Mouse (Mus musculus) kidney, embryonic 14.5 days (tissue): Measurements from ENCODE around the gene Lmf2. TPM values are rescaled to one million over a fixed set of nuclear protein-coding genes. Genes with fewer than 3 reads are reported as not detected.
A peak's percentile ranks its signal among the peaks of the same experiment; 100 is the strongest.

ENCODE experiments used
- ATAC-seq: fragments of 200-750 bp; cut with Nextera tagmentation; 2 replicates; pipeline ENCODE4 v1.8.0; 2017; ENCODE audit warnings: moderate number of reproducible peaks, mild to moderate bottlenecking, moderate TSS enrichment, moderate library complexity; ENCODE audit not compliant: low FRiP score, low TSS enrichment
- H3K27ac ChIP-seq: fragments of 300-500 bp; sonication (generic); 2 replicates; pipeline ENCODE4 v1.5.1; 2014; ENCODE audit warnings: low read depth, mild to moderate bottlenecking, low read length, moderate library complexity, mixed read lengths
- H3K27me3 ChIP-seq: fragments of 300-500 bp; sonication (generic); 2 replicates; pipeline ENCODE4 v1.6.1; 2014; ENCODE audit warnings: mild to moderate bottlenecking, low read length; ENCODE audit not compliant: control insufficient read depth, insufficient read depth
- H3K36me3 ChIP-seq: fragments of 300-500 bp; sonication (generic); 2 replicates; pipeline ENCODE4 v1.6.1; 2014; ENCODE audit warnings: low read length, mixed read lengths; ENCODE audit not compliant: control insufficient read depth, insufficient read depth
- H3K4me1 ChIP-seq: fragments of 300-500 bp; sonication (generic); 2 replicates; pipeline ENCODE4 v1.6.1; 2014; ENCODE audit warnings: low read length, mixed read lengths; ENCODE audit not compliant: control insufficient read depth, insufficient read depth
- H3K4me2 ChIP-seq: fragments of 300-500 bp; sonication (generic); replicated peaks from 2 replicates; pipeline ENCODE4 v1.6.1; 2014; ENCODE audit warnings: low read depth, mild to moderate bottlenecking, low read length
- H3K4me3 ChIP-seq: fragments of 300-500 bp; sonication (generic); 2 replicates; pipeline ENCODE4 v1.5.1; 2014; ENCODE audit warnings: mild to moderate bottlenecking, low read length
- H3K9ac ChIP-seq: fragments of 300-500 bp; sonication (generic); 2 replicates; pipeline ENCODE4 v1.6.1; 2014; ENCODE audit warnings: low read depth, mild to moderate bottlenecking, low read length, moderate library complexity
- H3K9me3 ChIP-seq: fragments of 300-500 bp; sonication (generic); 2 replicates; pipeline ENCODE4 v1.6.1; 2016; ENCODE audit warnings: low read length; ENCODE audit not compliant: control insufficient read depth
- WGBS: fragments of 180-500 bp; shearing (Covaris S2); extraction: QIAGEN DNeasy Blood & Tissue Kit; methylation state at CpG from one replicate; pipeline ENCODE4 v1.1.7; 2014; 5-methylcytosine and 5-hydroxymethylcytosine counted together
- polyA plus RNA-seq: library from polyadenylated mRNA; unstranded; fragments of >200 nt; fragmentation: Nextera tagmentation; extraction: Ambion mirVana; gene quantifications from 2 replicates; pipeline ENCODE4 v1.2.1, GENCODE M21; 2014

The Lmf2 gene
- polyA plus RNA-seq, 1 experiment from 2014 or later = 48.1 TPM

GRCm38 (mm10) chr15:89339696-89340095 is 15.8 kb downstream of the Lmf2 start:
- 92% methylated on average over 2 of the region's 2 CpGs for WGBS
- Histone ChIP-seq H3K4me1 (no peaks in the 10 kb centered on the region), H3K4me2 (no peak overlapping the region), H3K9me3 (no peaks in the 10 kb centered on the region), H3K36me3 (no peaks in the 10 kb centered on the region), H3K27me3 (no peaks in the 10 kb centered on the region), H3K4me3 (no peak overlapping the region), H3K9ac (no peak overlapping the region), H3K27ac (no peak overlapping the region)
- no peak for ATAC-seq

- Histone ChIP-seq H3K36me3 (no peaks in the 10 kb centered on the region), H3K27me3 (no peaks in the 10 kb centered on the region), H3K9me3 (no peaks in the 10 kb centered on the region), H3K27ac (no peak overlapping the region), H3K4me3 (no peak overlapping the region), H3K4me1 (no peaks in the 10 kb centered on the region), H3K4me2 (no peak overlapping the region), H3K9ac (no peak overlapping the region)
- WGBS = 89% methylated on average over 14 of the region's 14 CpGs
- no peak for ATAC-seq
Observed at GRCm38 (mm10) chr15:89336422-89336821, 19.0 kb downstream of the Lmf2 start.

GRCm38 (mm10) chr15:89334774-89335537 is 20.5 kb downstream of the Lmf2 start:
- no peak overlapping the region for H3K9ac ChIP-seq
- no peak overlapping the region for H3K4me3 ChIP-seq
- H3K9me3 ChIP-seq = no peaks in the 10 kb centered on the region
- H3K27me3 ChIP-seq = no peaks in the 10 kb centered on the region
- H3K27ac ChIP-seq = no peak overlapping the region
- no peak for ATAC-seq
- H3K4me2 ChIP-seq = no peak overlapping the region
- no peaks in the 10 kb centered on the region for H3K36me3 ChIP-seq
- 82% methylated on average over 17 of the region's 17 CpGs for WGBS
- no peaks in the 10 kb centered on the region for H3K4me1 ChIP-seq

- H3K4me2 ChIP-seq = no peak within 1 kb of the TSS
- H3K4me1 ChIP-seq = no peaks in the 10 kb centered on the region
- no peaks in the 10 kb centered on the region for H3K9me3 ChIP-seq
- H3K4me3 ChIP-seq = no peak within 1 kb of the TSS
- H3K9ac ChIP-seq = no peak within 1 kb of the TSS
- 83% methylated on average over 7 of the region's 7 CpGs for WGBS
- H3K27ac ChIP-seq = no peak within 1 kb of the TSS
- H3K36me3 ChIP-seq = no peaks in the 10 kb centered on the region
- no peak for ATAC-seq
- H3K27me3 ChIP-seq = no peaks in the 10 kb centered on the region
Observed at GRCm38 (mm10) chr15:89334271-89334670, 21.2 kb downstream of the Lmf2 start, which contains the start of gene Miox. Gene Miox (plus strand): TSS chr15:89334398.

- Histone ChIP-seq H3K27me3 (0 out of 2 replicates have a peak, but pooled peaks cover 7% of the 10 kb centered on the region), H3K4me3 (no peak overlapping the region), H3K9ac (no peak overlapping the region), H3K4me2 (no peak overlapping the region), H3K9me3 (no peaks in the 10 kb centered on the region), H3K4me1 (peaks cover 6% of the 10 kb centered on the region; the same call in 1 of the 2 replicates), H3K27ac (no peak overlapping the region), H3K36me3 (no peaks in the 10 kb centered on the region)
- no peak for ATAC-seq
- WGBS = 53% methylated on average over 5 of the region's 5 CpGs
Observed at GRCm38 (mm10) chr15:89326441-89326840, 29.0 kb downstream of the Lmf2 start.

GRCm38 (mm10) chr15:89323656-89324055 is 31.8 kb downstream of the Lmf2 start:
- H3K4me3 ChIP-seq = no peak overlapping the region

GRCm38 (mm10) chr15:89322670-89323522 is 32.6 kb downstream of the Lmf2 start, which contains the start of gene Adm2:
Gene Adm2 (plus strand): TSS chr15:89322720.
- ATAC-seq = peak; percentile 35; the same call in 1 of the 2 replicates
- no peaks in the 10 kb centered on the region for H3K9me3 ChIP-seq
- WGBS = 5% methylated on average over 26 of the region's 26 CpGs
- peak within 1 kb of the TSS; percentile 24 for H3K4me3 ChIP-seq
- peak within 1 kb of the TSS; percentile 45 for H3K4me2 ChIP-seq
- peaks cover 6% of the 10 kb centered on the region; the same call in 1 of the 2 replicates for H3K4me1 ChIP-seq
- H3K27ac ChIP-seq = no peak within 1 kb of the TSS
- no peak within 1 kb of the TSS for H3K9ac ChIP-seq
- no peaks in the 10 kb centered on the region for H3K36me3 ChIP-seq
- H3K27me3 ChIP-seq = 0 out of 2 replicates have a peak, but pooled peaks cover 7% of the 10 kb centered on the region

More at GRCm38 (mm10) chr15:89323656-89324055, 31.8 kb downstream of the Lmf2 start:
- no peak for ATAC-seq
- Histone ChIP-seq H3K9ac (no peak overlapping the region), H3K9me3 (no peaks in the 10 kb centered on the region), H3K27ac (no peak overlapping the region), H3K27me3 (0 out of 2 replicates have a peak, but pooled peaks cover 7% of the 10 kb centered on the region), H3K36me3 (no peaks in the 10 kb centered on the region), H3K4me2 (no peak overlapping the region), H3K4me1 (peaks cover 6% of the 10 kb centered on the region; the same call in 1 of the 2 replicates)
- WGBS = 98% methylated on average over 4 of the region's 4 CpGs

- no peak overlapping the region for H3K4me3 ChIP-seq
- no peaks in the 10 kb centered on the region for H3K36me3 ChIP-seq
- H3K27me3 ChIP-seq = 0 out of 2 replicates have a peak, but pooled peaks cover 7% of the 10 kb centered on the region
- no peak overlapping the region for H3K27ac ChIP-seq
- H3K4me1 ChIP-seq = peaks cover 6% of the 10 kb centered on the region; the same call in 1 of the 2 replicates
- H3K4me2 ChIP-seq = no peak overlapping the region
- H3K9me3 ChIP-seq = no peaks in the 10 kb centered on the region
- H3K9ac ChIP-seq = no peak overlapping the region
- no peak for ATAC-seq
- WGBS = 81% methylated on average over 8 of the region's 8 CpGs
Observed at GRCm38 (mm10) chr15:89321264-89321663, 34.2 kb downstream of the Lmf2 start.
